Mouse (Mus musculus) bone marrow macrophage, adult 2 months (primary cell): ENCODE data around the gene Ece2.

Experiments used
- CTCF ChIP-seq: IDR thresholded peaks from 2 replicates; pipeline ENCODE4 v1.5.1; 2012; ENCODE audit warnings: low read depth, mild to moderate bottlenecking, low read length, moderate library complexity
- POLR2A ChIP-seq: IDR thresholded peaks from 2 replicates; pipeline ENCODE4 v1.6.1; 2012; ENCODE audit warnings: mild to moderate bottlenecking, low read depth, low read length, borderline replicate concordance

- TF ChIP-seq POLR2A (no peak), CTCF (no peak)
These were observed 33.9 kb upstream of the Ece2 start for GRCm38 (mm10) chr16:20595737-20596136.
